Mouse (Mus musculus) spleen, embryonic (tissue): ENCODE measurements around the gene Galns.

Experiments
- CTCF ChIA-PET: fragments of 350-600 bp; sonication (Branson Sonifier 250); formaldehyde crosslinking; loops from one replicate; lab custom pipeline; 2022; lab: Charles Lee

Gene Galns

GRCm38 (mm10) chr8:122611295-122612133, at the start of gene Galns, which contains the start of gene Trappc2l:
Gene Galns (minus strand): TSS chr8:122611463.
Gene Trappc2l (plus strand): TSS chr8:122611640.
- CTCF ChIA-PET, result no interaction called here

GRCm38 (mm10) chr8:122660022-122660421, 48.8 kb upstream of the Galns start:
- CTCF ChIA-PET, result interaction anchor here (0.5 to 1.5 kb wide), 4 partner anchors 41 to 625 kb away, joined by 3 read pairs; no protein-coding TSS in a partner anchor

- CTCF ChIA-PET, result interaction anchor here (1.5 kb wide), 1 partner anchor 40 kb away, joined by 3 read pairs; no protein-coding TSS in a partner anchor
Observed at GRCm38 (mm10) chr8:122658807-122659160, 47.5 kb upstream of the Galns start.

DNA sequence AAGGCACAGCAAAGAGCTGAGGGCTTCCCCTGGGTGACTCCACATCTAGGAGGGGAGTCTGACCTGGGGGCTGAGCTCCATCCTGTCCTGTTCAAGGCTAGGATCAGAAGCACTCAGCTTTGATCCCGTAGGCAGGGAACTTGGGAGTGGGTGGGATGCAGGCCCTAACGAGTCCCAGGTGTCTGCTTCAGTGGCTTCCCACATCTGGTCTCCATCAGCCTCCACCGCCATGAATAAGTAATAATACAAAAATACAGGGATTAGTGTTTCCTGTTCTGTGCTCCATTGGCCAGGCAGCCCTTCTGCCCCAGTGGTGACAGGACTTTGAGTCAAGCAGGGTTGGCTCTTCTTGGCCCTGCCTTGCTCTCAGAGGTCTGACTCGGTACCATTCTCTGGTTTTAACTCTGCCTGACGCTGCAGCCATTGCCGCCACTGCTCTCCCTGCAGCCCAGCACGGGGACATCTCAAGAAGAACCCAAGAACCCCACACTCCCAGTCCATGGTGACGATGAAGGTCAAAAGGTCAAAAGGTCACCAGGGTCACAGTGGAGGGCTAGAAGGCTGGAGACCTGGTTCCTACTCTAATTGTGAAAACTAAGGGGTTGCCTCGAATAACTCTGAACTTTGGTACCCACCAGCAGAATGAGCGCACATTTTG, 47.0 kb upstream of the Galns start:
- CTCF ChIA-PET, result no interaction called here

DNA sequence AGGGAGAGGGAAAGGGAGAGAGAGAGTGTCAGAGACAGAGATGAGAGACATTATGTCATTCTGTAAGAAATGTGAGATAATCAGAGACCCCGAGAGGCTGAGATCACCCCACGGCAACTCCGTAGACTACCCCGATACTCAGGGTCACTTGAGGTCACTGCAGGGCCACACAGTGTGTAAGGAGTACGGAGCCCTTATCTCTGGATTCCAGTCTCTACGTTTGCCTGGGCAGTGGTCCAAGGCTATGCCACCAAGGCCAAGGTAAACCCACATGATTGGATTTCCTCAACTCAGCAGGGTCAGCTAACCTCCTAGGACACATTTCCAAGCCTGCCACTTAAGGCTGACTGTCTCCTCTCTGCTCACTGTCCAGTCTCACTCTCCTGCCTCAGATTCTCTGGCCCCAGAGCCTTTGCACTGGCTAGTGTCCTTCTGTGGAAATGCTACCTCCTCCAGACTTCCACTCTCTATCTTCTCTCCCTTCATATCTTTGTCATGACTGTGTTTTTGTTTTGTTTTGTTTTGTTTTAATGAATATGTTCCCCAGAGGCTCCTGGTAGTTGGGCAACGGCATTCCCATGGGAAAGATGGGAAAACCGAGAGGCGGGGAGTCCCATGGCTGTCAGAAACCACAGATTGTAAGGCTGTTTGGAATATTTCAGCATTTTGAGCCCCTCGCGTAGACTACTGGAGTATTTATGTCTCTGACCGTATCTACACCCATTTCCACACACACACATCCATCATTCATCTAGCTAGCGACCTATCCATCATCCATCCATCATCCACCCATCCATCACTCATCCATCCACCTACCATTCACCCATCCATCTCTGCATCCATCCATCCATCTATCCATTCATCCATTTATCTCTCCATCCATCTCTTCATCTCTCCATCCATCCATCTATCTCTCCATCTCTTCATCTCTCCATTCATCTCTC, 45.1 kb upstream of the Galns start:
- CTCF ChIA-PET, result no interaction called here

DNA sequence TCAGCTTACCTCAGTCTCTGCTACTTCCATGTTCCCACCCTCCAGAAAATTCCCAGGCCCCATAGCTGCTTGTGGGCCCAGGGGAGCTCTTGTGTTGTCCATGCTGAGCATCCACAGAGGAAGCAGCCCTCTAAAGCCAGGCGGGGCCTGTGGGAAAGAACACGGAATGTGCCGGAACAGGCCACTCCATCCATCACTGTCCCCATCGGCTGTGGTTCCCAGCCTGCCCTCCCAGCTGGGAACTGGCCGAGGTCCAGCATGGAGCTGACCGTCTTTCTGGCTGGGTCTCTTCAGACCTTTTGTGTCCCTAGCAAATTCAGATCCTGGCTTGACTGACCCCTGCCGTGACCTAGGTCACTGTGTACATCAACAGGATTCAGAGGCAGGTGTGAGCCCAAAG, 43.5 kb upstream of the Galns start:
- CTCF ChIA-PET, result interaction anchor here (0.9 kb wide), 1 partner anchor 104 kb away, joined by 3 read pairs; no protein-coding TSS in a partner anchor

DNA sequence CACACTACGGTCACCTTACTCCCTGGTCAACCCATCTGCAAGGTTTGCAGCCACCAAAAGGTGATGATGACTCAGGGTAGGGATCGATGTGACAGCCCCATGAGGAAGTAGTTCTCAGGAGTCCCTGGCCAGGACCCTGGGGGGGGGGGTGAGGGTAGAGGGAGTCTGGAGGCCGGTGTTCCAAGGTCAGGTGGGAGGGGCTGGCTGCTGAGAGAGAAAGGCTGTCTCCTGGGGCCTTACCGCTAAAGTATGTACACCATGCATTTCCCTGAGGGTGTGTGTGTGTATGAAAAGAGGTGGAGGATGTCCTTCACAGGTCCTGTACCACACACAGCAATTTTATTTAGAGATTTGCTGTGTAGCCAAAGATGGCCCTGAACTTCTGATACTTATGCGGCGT, 41.4 kb upstream of the Galns start:
- CTCF ChIA-PET, result no interaction called here

- CTCF ChIA-PET, result no interaction called here
Observed at GRCm38 (mm10) chr8:122651326-122651921, 40.2 kb upstream of the Galns start.

DNA sequence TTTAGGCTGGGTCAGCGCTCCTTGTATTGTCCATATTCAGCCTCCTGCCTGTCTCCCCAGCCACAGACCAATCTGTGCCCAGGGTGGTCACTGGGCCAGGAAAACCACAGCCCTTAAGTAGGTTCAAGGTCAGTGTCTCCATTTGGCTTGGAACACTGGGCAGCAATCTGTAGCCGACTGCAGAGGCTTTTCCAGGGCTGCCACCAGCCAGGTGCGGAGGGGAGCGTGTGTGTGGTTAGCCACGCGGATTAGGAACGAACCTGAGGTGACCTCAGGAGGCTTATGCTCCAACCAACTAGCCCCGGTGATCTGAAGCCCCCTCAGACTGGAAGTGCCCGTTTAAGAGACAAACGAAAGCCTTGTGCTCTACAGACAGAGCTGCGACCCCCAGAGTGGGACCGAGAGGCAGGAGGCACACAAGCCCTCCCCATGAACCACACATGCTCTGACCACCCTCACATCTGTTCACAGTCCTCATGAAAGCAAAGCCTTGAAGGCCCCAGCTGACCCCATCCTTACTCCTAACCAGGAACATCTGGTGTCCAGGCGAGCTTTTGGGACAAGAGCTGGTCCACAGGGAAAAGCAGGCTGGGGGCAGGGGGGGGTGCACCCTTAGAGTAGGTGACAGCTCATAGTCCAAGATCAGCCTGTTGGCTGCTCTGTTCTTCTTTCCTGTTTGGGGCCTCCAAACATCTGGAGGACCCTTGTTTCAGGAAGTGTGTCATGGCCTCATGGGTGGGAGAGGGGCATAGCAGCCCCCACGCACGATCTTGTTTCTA, 37.1 kb upstream of the Galns start:
- CTCF ChIA-PET, result no interaction called here

- CTCF ChIA-PET, result no interaction called here
Observed at GRCm38 (mm10) chr8:122646337-122646736, 35.1 kb upstream of the Galns start.

DNA sequence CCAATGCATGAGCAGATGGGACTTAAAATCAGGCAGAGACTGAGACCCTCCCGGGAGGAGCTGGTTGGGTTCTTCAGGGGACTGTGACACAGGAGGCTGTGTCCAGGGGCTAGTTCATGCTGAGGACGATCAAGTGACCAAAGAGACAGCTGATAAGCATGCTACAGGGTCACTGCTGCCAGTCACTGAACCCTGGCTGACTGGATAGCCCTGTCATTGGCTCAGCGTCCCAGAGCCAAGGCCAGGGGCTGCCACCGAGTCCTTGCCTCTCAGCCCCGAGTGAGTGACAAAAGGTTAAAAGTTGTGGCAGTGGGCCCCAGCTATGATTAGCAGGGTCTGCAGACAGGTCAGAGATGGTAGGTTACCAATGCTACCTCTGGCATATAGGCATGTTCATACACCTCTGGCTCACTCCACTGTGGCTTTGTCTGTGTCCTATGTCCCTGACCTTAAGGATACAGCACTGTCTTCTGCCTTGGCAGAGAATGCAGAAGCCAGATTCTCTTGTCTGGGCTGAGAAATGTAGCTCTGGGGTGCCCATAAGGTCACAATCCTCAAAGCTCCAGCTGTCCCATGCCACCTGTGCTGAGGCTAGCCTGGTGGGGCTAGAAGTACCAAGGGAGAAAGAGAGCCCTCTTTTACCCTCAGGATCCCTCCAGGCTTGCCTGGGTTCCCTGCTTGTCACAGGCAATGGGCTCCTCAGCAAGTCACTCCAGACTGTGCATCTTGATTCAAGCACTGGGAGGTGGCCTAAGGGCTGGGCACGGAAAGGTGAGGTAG, 33.1 kb upstream of the Galns start:
- CTCF ChIA-PET, result interaction anchor here (0.6 kb wide), 1 partner anchor 986 kb away, joined by 3 read pairs; no protein-coding TSS in a partner anchor

- CTCF ChIA-PET, result interaction anchor here (0.6 kb wide), 1 partner anchor 19 kb away, joined by 3 read pairs; the partner anchor contains the start of gene Pabpn1l
Observed at GRCm38 (mm10) chr8:122642071-122642470, 30.8 kb upstream of the Galns start.

- CTCF ChIA-PET, result interaction anchor here (0.6 kb wide), 1 partner anchor 19 kb away, joined by 3 read pairs; the partner anchor contains the start of gene Pabpn1l
Observed at GRCm38 (mm10) chr8:122641406-122641805, 30.1 kb upstream of the Galns start.

DNA sequence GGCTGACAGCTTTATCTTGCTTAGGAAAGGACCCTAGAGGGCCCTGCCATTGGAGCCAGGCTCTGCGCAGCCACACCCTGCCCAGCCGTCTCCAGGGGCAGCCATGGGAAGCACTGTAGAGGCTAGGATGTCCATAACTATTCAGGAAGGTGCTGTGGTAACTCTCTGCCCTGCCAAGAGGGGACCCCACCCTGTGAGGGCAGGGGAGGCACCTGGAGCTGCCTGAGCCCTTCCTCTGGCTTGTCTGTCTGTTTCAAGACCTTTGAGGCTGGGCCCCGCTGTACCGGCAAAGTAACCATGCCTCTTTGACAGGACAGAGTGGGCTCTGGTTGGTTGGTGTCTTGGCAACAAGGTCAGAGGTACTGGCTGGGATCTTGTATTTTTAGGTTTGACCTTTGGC, 29.6 kb upstream of the Galns start:
- CTCF ChIA-PET, result no interaction called here

DNA sequence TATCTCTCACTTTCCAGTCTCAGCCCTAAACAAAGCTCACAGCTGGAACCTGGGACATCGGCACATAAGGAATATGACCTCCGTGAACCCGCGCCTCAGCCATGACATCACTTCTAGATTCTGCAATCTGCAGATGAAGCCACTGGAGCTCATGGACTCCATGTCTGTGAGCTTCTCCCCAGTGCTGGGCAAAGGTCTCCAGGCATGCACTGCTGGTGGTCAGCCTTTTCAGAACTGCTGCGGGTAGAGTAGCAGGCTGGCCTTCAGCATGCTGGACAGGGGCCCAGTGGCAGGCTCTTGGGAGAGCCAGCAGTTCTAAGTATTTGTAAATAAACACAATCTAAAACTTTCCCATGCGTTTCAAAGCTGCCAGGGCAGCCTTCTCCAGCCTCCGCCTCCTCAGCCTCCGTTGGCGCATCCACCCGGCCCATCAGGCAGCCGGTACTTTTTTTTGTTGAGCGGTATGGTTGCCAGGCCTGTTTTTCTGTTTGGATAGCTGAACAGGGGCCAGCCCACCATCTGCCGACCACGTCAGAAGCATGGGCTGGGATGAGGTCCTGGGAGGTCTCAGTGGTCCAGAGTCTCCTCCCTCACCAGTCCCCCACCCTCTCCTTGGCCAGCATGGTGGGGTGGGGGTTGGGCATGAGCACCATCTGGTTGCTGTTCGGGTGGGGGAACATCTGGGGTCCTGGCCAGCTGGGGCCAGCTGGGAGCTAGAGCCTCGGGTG, 28.4 kb upstream of the Galns start:
- CTCF ChIA-PET, result no interaction called here

- CTCF ChIA-PET, result no interaction called here
Observed at GRCm38 (mm10) chr8:122638601-122639000, 27.3 kb upstream of the Galns start.

- CTCF ChIA-PET, result no interaction called here
Observed at GRCm38 (mm10) chr8:122637230-122637629, 26.0 kb upstream of the Galns start.

DNA sequence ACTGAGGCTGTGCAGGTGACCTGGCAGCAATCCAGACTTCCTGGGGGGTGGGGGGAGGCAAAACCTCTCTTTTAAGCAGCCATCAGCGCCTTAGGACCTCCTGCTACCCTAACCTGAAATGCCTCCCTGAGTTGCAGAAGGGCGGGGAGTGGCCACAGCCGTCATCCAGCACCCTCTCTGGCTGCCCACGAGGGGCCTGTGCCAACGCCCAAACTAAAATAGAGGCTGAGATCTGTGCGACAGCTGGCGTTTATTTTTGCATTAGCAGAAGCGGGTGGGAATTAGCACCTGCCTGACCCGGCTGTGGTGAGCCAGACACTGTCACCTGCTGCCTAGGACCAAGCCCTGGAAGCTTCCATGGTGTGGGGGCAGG, 25.5 kb upstream of the Galns start:
- CTCF ChIA-PET, result interaction anchor here (0.6 kb wide), 1 partner anchor 122 kb away, joined by 8 read pairs; no protein-coding TSS in a partner anchor
